Mouse (Mus musculus) liver, postnatal 0 days (tissue): ENCODE data around the gene Scin. TPM values are rescaled to one million over a fixed set of nuclear protein-coding genes. Genes with fewer than 3 reads are reported as not detected.

ENCODE experiments used
- ATAC-seq: fragments of 200-750 bp; cut with Nextera tagmentation; 2 replicates; pipeline ENCODE4 v1.8.0; 2017; ENCODE audit warnings: mild to moderate bottlenecking, moderate library complexity
- DNase-seq: peaks from one replicate; pipeline ENCODE4 v3.0.0-alpha.2; 2016
- H3K27ac ChIP-seq: fragments of 300-500 bp; sonication (generic); 2 replicates; pipeline ENCODE4 v1.5.1; 2014; ENCODE audit warnings: antibody characterized with exemption, moderate library complexity, mild to moderate bottlenecking, low read depth
- H3K27me3 ChIP-seq: fragments of 300-500 bp; sonication (generic); 2 replicates; pipeline ENCODE4 v1.6.1; 2014; ENCODE audit warnings: low read length, control low read depth, mixed read lengths; ENCODE audit not compliant: insufficient read depth
- H3K36me3 ChIP-seq: fragments of 300-500 bp; sonication (generic); replicated peaks from 2 replicates; pipeline ENCODE4 v1.6.1; 2014; ENCODE audit warnings: mild to moderate bottlenecking, control low read depth, low read length, moderate library complexity, mixed read lengths; ENCODE audit not compliant: insufficient read depth
- H3K4me1 ChIP-seq: fragments of 300-500 bp; sonication (generic); 2 replicates; pipeline ENCODE4 v1.6.1; 2014; ENCODE audit warnings: antibody characterized with exemption, mild to moderate bottlenecking, control low read depth; ENCODE audit not compliant: insufficient read depth
- H3K4me2 ChIP-seq: fragments of 300-500 bp; sonication (generic); 2 replicates; pipeline ENCODE4 v1.6.1; 2014; ENCODE audit warnings: low read depth, mild to moderate bottlenecking, low read length, moderate library complexity, mixed read lengths
- H3K4me3 ChIP-seq: fragments of 300-500 bp; sonication (generic); 2 replicates; pipeline ENCODE4 v1.5.1; 2014; ENCODE audit warnings: low read depth, low read length
- H3K9ac ChIP-seq: fragments of 300-500 bp; sonication (generic); replicated peaks from 2 replicates; pipeline ENCODE4 v1.6.1; 2014; ENCODE audit warnings: mild to moderate bottlenecking, moderate library complexity
- H3K9me3 ChIP-seq: fragments of 300-500 bp; sonication (generic); 2 replicates; pipeline ENCODE4 v1.6.1; 2016; ENCODE audit warnings: mild to moderate bottlenecking, control low read depth, low read length, mixed read lengths
- CTCF ChIP-seq: sonication (generic); IDR thresholded peaks from 2 replicates; pipeline ENCODE4 v1.5.1; 2016; ENCODE audit warnings: antibody characterized with exemption, low read depth
- EP300 ChIP-seq: IDR thresholded peaks from 2 replicates; pipeline ENCODE4 v1.6.1; 2016; ENCODE audit warnings: antibody characterized with exemption, low read depth, mild to moderate bottlenecking
- WGBS: fragments of 180-500 bp; shearing (Covaris S2); extraction: QIAGEN DNeasy Blood & Tissue Kit; methylation state at CpG from one replicate; pipeline ENCODE4 v1.1.7; 2014; ENCODE audit not compliant: insufficient replicate concordance; 5-methylcytosine and 5-hydroxymethylcytosine counted together
- polyA plus RNA-seq: library from polyadenylated mRNA; unstranded; fragments of >200 nt; fragmentation: Nextera tagmentation; extraction: Ambion mirVana; gene quantifications from 2 replicates; pipeline ENCODE4 v1.2.1, GENCODE M21; 2015

The Scin gene
- polyA plus RNA-seq, 1 experiment from 2014 or later = 0.07 TPM

DNA sequence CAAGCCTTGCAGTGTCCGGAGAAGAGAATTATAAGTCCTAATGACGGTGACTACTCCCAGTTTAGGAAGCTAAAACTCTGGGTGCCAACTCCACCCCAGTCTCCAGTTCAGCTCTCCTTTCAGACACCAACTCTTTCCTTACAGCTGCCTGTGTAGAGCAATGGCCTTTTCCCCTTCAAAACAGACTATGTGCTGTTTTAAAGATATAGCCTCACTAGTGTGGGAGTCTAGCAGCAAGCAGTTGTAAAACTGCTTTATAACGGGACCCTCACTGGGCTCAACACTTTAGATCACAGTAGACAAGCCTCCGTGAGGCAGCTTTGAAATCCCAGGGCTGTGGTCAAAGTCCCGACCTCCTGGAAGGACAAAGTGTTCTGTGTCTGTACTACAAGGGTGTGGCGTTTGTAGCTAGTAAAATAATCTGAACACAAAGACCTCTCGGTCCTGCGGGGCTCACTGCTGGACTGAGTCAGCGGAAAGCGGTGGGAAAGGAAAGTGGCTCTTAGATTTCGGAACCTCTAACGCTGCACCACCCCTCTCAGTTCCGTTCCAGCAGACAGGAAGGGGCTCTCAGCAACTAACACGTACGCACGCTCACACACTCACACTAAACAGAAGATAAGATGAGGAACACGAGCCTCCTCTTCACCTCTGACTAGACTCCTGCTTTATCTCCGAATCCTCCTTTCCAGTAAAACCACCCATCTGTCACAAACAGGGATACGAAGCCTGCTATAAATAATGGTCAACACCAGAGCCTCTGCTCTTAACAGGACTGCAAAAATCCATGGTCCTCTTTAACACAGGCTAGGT lies 117.2 kb downstream of the Scin start:
- Histone ChIP-seq H3K4me1 (peaks cover 17% of the 10 kb centered on the region), H3K4me2 (peak overlapping the region; percentile 69), H3K9me3 (no peaks in the 10 kb centered on the region), H3K36me3 (no peaks in the 10 kb centered on the region), H3K9ac (peak overlapping the region; percentile 50), H3K27me3 (no peaks in the 10 kb centered on the region), H3K4me3 (peak overlapping the region; percentile 35), H3K27ac (peak overlapping the region; percentile 84)
- peak; percentile 72; the same call in 1 of the 2 replicates for TF ChIP-seq EP300
- no peak for TF ChIP-seq CTCF
- 15% methylated on average over 19 of the region's 19 CpGs for WGBS
- DNase-seq (peak; percentile 57), ATAC-seq (peak; percentile 89)

GRCm38 (mm10) chr12:40016068-40016467 lies 118.0 kb downstream of the Scin start:
- no peaks in the 10 kb centered on the region for H3K36me3 ChIP-seq
- 82% methylated on average over 9 of the region's 9 CpGs for WGBS
- H3K4me1 ChIP-seq = peaks cover 17% of the 10 kb centered on the region
- H3K4me3 ChIP-seq = no peak overlapping the region
- ATAC-seq (no peak), DNase-seq (no peak)
- no peaks in the 10 kb centered on the region for H3K9me3 ChIP-seq
- TF ChIP-seq CTCF (no peak), EP300 (no peak)
- H3K27ac ChIP-seq = peak overlapping the region; percentile 84
- no peaks in the 10 kb centered on the region for H3K27me3 ChIP-seq
- no peak overlapping the region for H3K9ac ChIP-seq
- no peak overlapping the region for H3K4me2 ChIP-seq

DNA sequence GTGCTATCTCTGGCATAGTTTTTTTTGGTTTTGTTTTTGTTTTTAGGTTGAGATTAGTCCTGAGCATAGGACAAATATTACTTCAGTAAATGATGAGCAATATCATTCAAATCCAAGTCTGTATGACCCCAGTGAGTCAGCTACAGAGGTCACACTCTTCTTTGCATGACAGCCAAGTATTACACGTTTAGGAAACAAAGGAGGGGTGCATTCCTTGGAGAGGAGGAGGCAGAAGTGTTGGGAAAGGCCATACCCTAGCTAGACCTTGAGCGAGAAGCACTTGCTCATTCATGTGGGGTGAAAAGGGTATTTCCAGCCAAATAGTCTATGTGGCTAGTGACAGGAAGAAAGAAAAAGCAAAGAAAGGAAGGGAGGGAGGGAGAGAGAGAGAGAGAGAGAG lies 124.2 kb downstream of the Scin start:
- TF ChIP-seq CTCF = no peak
- TF ChIP-seq EP300 = no peak
- no peaks in the 10 kb centered on the region for H3K36me3 ChIP-seq
- H3K4me1 ChIP-seq = no peaks in the 10 kb centered on the region
- H3K9me3 ChIP-seq = no peaks in the 10 kb centered on the region
- H3K4me3 ChIP-seq = no peak overlapping the region
- DNase-seq (no peak), ATAC-seq (no peak)
- WGBS = 58% methylated on average over 2 of the region's 2 CpGs
- H3K9ac ChIP-seq = no peak overlapping the region
- H3K4me2 ChIP-seq = no peak overlapping the region
- no peak overlapping the region for H3K27ac ChIP-seq
- no peaks in the 10 kb centered on the region for H3K27me3 ChIP-seq

Other genes starting within 250 kb of the Scin start
- gene Arl4a, start 96.2 kb downstream of the Scin start, polyA plus RNA-seq = 59.9 and 64.7 TPM in 2 replicates
- gene Lsmem1, start 65.3 kb upstream of the Scin start, polyA plus RNA-seq = 0.24 TPM in 1 of 2 replicates, not detected in the other
- 47.1 and 50.4 TPM in 2 replicates for gene Ifrd1, start 114.3 kb upstream of the Scin start, polyA plus RNA-seq